9 mouse cellular contexts compared by ENCODE assay signal in genomic region chr17:24877336-24878116, GRCm38 (mm10). TPM values are rescaled to one million over a fixed set of nuclear protein-coding genes. Genes with fewer than 3 reads are reported as not detected.
DNase-seq lines count a peak whose midpoint lies in the region; ATAC-seq and TF ChIP-seq lines count a peak whose summit lies in the region.
"Had no signal": no experiment of that assay in that cellular context is flagged by ENCODE, and none has a peak within 500 bp of the region (broad histone marks: within the 10 kb centered on the region; RNA-seq: fewer than 3 reads in every experiment).

No protein-coding gene starts in this region.

- no peak overlapping the region for H3K9ac ChIP-seq in lung, postnatal 0 days (replicated peaks; ENCODE audit: low read depth)
- H3K9ac ChIP-seq in kidney, postnatal 0 days (ENCODE audit: low read depth, low read length): peak overlapping the region; percentile 24; the same call in 1 of the 2 replicates
- no peak overlapping the region for H3K9ac ChIP-seq in stomach, embryonic 15.5 days

- no peaks in the 10 kb centered on the region for H3K27me3 ChIP-seq in lung, postnatal 0 days (replicated peaks; ENCODE audit: insufficient read depth, low read length)
- H3K27me3 ChIP-seq in kidney, postnatal 0 days (ENCODE audit: insufficient read depth, low read length): no peaks in the 10 kb centered on the region
- no peaks in the 10 kb centered on the region for H3K27me3 ChIP-seq in stomach, embryonic 15.5 days (replicated peaks)

- TF ChIP-seq CTCF in lung, postnatal 0 days (IDR thresholded peaks at IDR 0.05): no peak
- no peak for TF ChIP-seq CTCF in kidney, postnatal 0 days (IDR thresholded peaks at IDR 0.05; ENCODE audit: low read depth)

- H3K4me2 ChIP-seq in lung, postnatal 0 days (replicated peaks; ENCODE audit: low read depth, low read length): peak overlapping the region; percentile 19; the same call in 1 of the 2 replicates
- no peak overlapping the region for H3K4me2 ChIP-seq in kidney, postnatal 0 days (ENCODE audit: low read length)
- H3K4me2 ChIP-seq in stomach, embryonic 15.5 days: peak overlapping the region; percentile 35

- H3K27ac ChIP-seq in lung, postnatal 0 days (ENCODE audit: low read length): peak overlapping the region; percentile 62
- peak overlapping the region; percentile 38 for H3K27ac ChIP-seq in kidney, postnatal 0 days
- peak overlapping the region; percentile 51 for H3K27ac ChIP-seq in stomach, embryonic 15.5 days

- no peak for TF ChIP-seq EP300 in lung, postnatal 0 days (IDR thresholded peaks at IDR 0.05)

- WGBS in lung, postnatal 0 days: 42% methylated on average over 10 of the region's 10 CpGs
- 46% methylated on average over 10 of the region's 10 CpGs for WGBS in kidney, postnatal 0 days
- WGBS in stomach, embryonic 15.5 days: 37% methylated on average over 10 of the region's 10 CpGs

- peak; percentile 23 for ATAC-seq in lung, postnatal 0 days
- ATAC-seq in kidney, postnatal 0 days (replicated peaks; ENCODE audit: low FRiP score, low read depth): peak; percentile 52
- ATAC-seq in stomach, embryonic 15.5 days (ENCODE audit: insufficient read depth, low FRiP score, low read depth): peak; percentile 36; the same call in 1 of the 2 replicates

- H3K9me3 ChIP-seq in lung, postnatal 0 days (ENCODE audit: low read length): no peaks in the 10 kb centered on the region
- no peaks in the 10 kb centered on the region for H3K9me3 ChIP-seq in kidney, postnatal 0 days (replicated peaks; ENCODE audit: low read length)
- no peaks in the 10 kb centered on the region for H3K9me3 ChIP-seq in stomach, embryonic 15.5 days

- no peak overlapping the region for H3K4me3 ChIP-seq in lung, postnatal 0 days (ENCODE audit: low read depth, low read length)
- H3K4me3 ChIP-seq in kidney, postnatal 0 days (replicated peaks; ENCODE audit: low read depth, low read length): no peak overlapping the region
- H3K4me3 ChIP-seq in stomach, embryonic 15.5 days (replicated peaks): peak overlapping the region; percentile 7; the same call in 1 of the 2 replicates

- no peaks in the 10 kb centered on the region for H3K4me1 ChIP-seq in lung, postnatal 0 days (ENCODE audit: insufficient read depth, low read depth, low read length)
- H3K4me1 ChIP-seq in kidney, postnatal 0 days (replicated peaks; ENCODE audit: insufficient read depth, low read length): 0 out of 2 replicates have a peak, but pooled peaks cover 4% of the 10 kb centered on the region
- no peaks in the 10 kb centered on the region for H3K4me1 ChIP-seq in stomach, embryonic 15.5 days

- peak; percentile 57 for DNase-seq in adrenal gland, postnatal 14 days
- no peak for DNase-seq in adrenal gland, adult 2 months
- DNase-seq in lung, postnatal 0 days (ENCODE audit: low spot score): no peak
- no peak for DNase-seq in lung, adult 18-20 months
- no peak for DNase-seq in kidney, postnatal 0 days (ENCODE audit: low spot score)
- DNase-seq in right cerebral cortex, postnatal 25 days: no peak
- no peak for DNase-seq in spleen, postnatal 36 days (ENCODE audit: low spot score in 2 of 2)

- no peaks in the 10 kb centered on the region for H3K36me3 ChIP-seq in lung, postnatal 0 days (ENCODE audit: insufficient read depth, low read length)
- H3K36me3 ChIP-seq in kidney, postnatal 0 days (ENCODE audit: insufficient read depth, low read length): peaks cover 4% of the 10 kb centered on the region; the same call in 1 of the 2 replicates
- H3K36me3 ChIP-seq in stomach, embryonic 15.5 days: no peaks in the 10 kb centered on the region

RNA-seq across cellular contexts. Expression of gene Nubp2, which starts 8.6 kb away (rescaled TPM):
- total RNA-seq in adrenal gland, postnatal 14 days (2021): 39.5 and 48.8 TPM in 2 replicates
- 10 to 100 TPM; 53.1 to 56.6 TPM for total RNA-seq in adrenal gland, adult 2 months (2021)
- polyA plus RNA-seq in adrenal gland, adult 2 months (2012; rRNA removed): 38.5 and 55.9 TPM in 2 replicates
- 41.3 and 51.3 TPM in 2 replicates for polyA plus RNA-seq in lung, postnatal 0 days (2015; fragmentation: Nextera tagmentation; extraction: Ambion mirVana)
- 55.9 and 57.5 TPM in 2 replicates for polyA plus RNA-seq in kidney, postnatal 0 days (2015; fragmentation: Nextera tagmentation; extraction: Ambion mirVana)
- 49.0 and 49.6 TPM in 2 replicates for polyA plus RNA-seq in stomach, embryonic 15.5 days (2015; fragmentation: Nextera tagmentation; extraction: Ambion mirVana)

RNA-seq across cellular contexts. Expression of gene Spsb3, which starts 8.9 kb away (rescaled TPM):
- 30.2 and 34.6 TPM in 2 replicates for total RNA-seq in adrenal gland, postnatal 14 days (2021)
- 10 to 100 TPM; 30.8 to 33.1 TPM for total RNA-seq in adrenal gland, adult 2 months (2021)
- 144 and 179 TPM in 2 replicates for polyA plus RNA-seq in adrenal gland, adult 2 months (2012; rRNA removed)
- 40.2 and 45.4 TPM in 2 replicates for polyA plus RNA-seq in lung, postnatal 0 days (2015; fragmentation: Nextera tagmentation; extraction: Ambion mirVana)
- polyA plus RNA-seq in kidney, postnatal 0 days (2015; fragmentation: Nextera tagmentation; extraction: Ambion mirVana): 53.4 and 55.9 TPM in 2 replicates
- 32.1 and 32.5 TPM in 2 replicates for polyA plus RNA-seq in stomach, embryonic 15.5 days (2015; fragmentation: Nextera tagmentation; extraction: Ambion mirVana)

RNA-seq across cellular contexts. Expression of gene Igfals, which starts 11.7 kb away (rescaled TPM):
- total RNA-seq in adrenal gland, postnatal 14 days (2021): 1.2 and 12.2 TPM in 2 replicates
- total RNA-seq in adrenal gland, adult 2 months (2021): 1 to 10 TPM; 5.5 to 6.7 TPM
- polyA plus RNA-seq in adrenal gland, adult 2 months (2012; rRNA removed): 11.2 and 18.5 TPM in 2 replicates
- 4.5 and 4.8 TPM in 2 replicates for polyA plus RNA-seq in lung, postnatal 0 days (2015; fragmentation: Nextera tagmentation; extraction: Ambion mirVana)
- polyA plus RNA-seq in kidney, postnatal 0 days (2015; fragmentation: Nextera tagmentation; extraction: Ambion mirVana): 6.8 and 8.2 TPM in 2 replicates
- polyA plus RNA-seq in stomach, embryonic 15.5 days (2015; fragmentation: Nextera tagmentation; extraction: Ambion mirVana): 3.9 and 4.0 TPM in 2 replicates
- total RNA-seq: megakaryocyte-erythroid progenitor cell, adult 5-6 weeks had no signal

RNA-seq across cellular contexts. Expression of gene Eme2, which starts 17.4 kb away (rescaled TPM):
- 36.7 and 43.1 TPM in 2 replicates for total RNA-seq in adrenal gland, postnatal 14 days (2021)
- total RNA-seq in adrenal gland, adult 2 months (2021): 10 to 100 TPM; 39.9 to 48.0 TPM
- 58.3 and 58.4 TPM in 2 replicates for polyA plus RNA-seq in adrenal gland, adult 2 months (2012; rRNA removed)
- 17.3 and 17.5 TPM in 2 replicates for polyA plus RNA-seq in lung, postnatal 0 days (2015; fragmentation: Nextera tagmentation; extraction: Ambion mirVana)
- polyA plus RNA-seq in kidney, postnatal 0 days (2015; fragmentation: Nextera tagmentation; extraction: Ambion mirVana): 29.5 and 29.6 TPM in 2 replicates
- polyA plus RNA-seq in stomach, embryonic 15.5 days (2015; fragmentation: Nextera tagmentation; extraction: Ambion mirVana): 26.3 and 29.3 TPM in 2 replicates

RNA-seq across cellular contexts. Expression of gene Mrps34, which starts 17.4 kb away (rescaled TPM):
- 133 and 145 TPM in 2 replicates for total RNA-seq in adrenal gland, postnatal 14 days (2021)
- 100 to 1,000 TPM; 130 to 150 TPM for total RNA-seq in adrenal gland, adult 2 months (2021)
- polyA plus RNA-seq in adrenal gland, adult 2 months (2012; rRNA removed): 547 and 570 TPM in 2 replicates
- polyA plus RNA-seq in lung, postnatal 0 days (2015; fragmentation: Nextera tagmentation; extraction: Ambion mirVana): 81.6 and 90.7 TPM in 2 replicates
- polyA plus RNA-seq in kidney, postnatal 0 days (2015; fragmentation: Nextera tagmentation; extraction: Ambion mirVana): 141 TPM in 2 replicates
- polyA plus RNA-seq in stomach, embryonic 15.5 days (2015; fragmentation: Nextera tagmentation; extraction: Ambion mirVana): 102 and 112 TPM in 2 replicates
